Mouse (Mus musculus) limb, embryonic 11.5 days (tissue): ENCODE data around the gene Gpr83. TPM values are rescaled to one million over a fixed set of nuclear protein-coding genes. Genes with fewer than 3 reads are reported as not detected.

Source experiments
- polyA plus RNA-seq: library from polyadenylated mRNA; unstranded; fragments of >200 nt; fragmentation: Nextera tagmentation; extraction: Ambion mirVana; gene quantifications from 2 replicates; pipeline ENCODE4 v1.2.1, GENCODE M21; 2014

Gene Gpr83
- polyA plus RNA-seq, 1 experiment from 2014 or later: 0.05 TPM

Other genes with a start within 250 kb of the Gpr83 start
- 36.9 and 40.0 TPM in 2 replicates for gene Amotl1, start 215.2 kb upstream of the Gpr83 start, polyA plus RNA-seq
- gene Piwil4, start 119.5 kb upstream of the Gpr83 start, polyA plus RNA-seq: 0.09 TPM in 1 of 2 replicates, not detected in the other
- gene Fut4, start 107.8 kb upstream of the Gpr83 start, polyA plus RNA-seq: 5.2 TPM in 2 replicates
- gene 1700012B09Rik, start 89.2 kb upstream of the Gpr83 start, polyA plus RNA-seq: not detected in 2 replicates
- gene Mre11a, start 75.6 kb upstream of the Gpr83 start, polyA plus RNA-seq: 38.7 and 40.3 TPM in 2 replicates
- gene Ankrd49, start 75.4 kb upstream of the Gpr83 start, polyA plus RNA-seq: 50.0 and 53.4 TPM in 2 replicates
- 0.16 TPM in 1 of 2 replicates, not detected in the other for gene Izumo1r, start 43.7 kb downstream of the Gpr83 start, polyA plus RNA-seq
- 78.4 and 79.6 TPM in 2 replicates for gene Panx1, start 185.3 kb downstream of the Gpr83 start, polyA plus RNA-seq